Mouse (Mus musculus) bone marrow, adult 2 months (tissue): ENCODE measurements around the gene Gpr180.

Source experiments
- CTCF ChIP-seq: fragments of 200-500 bp; IDR thresholded peaks from 2 replicates; pipeline ENCODE4 v1.5.1; 2011; ENCODE audit warnings: low read length, control low read depth; ENCODE audit not compliant: control insufficient read depth, insufficient read depth
- POLR2A ChIP-seq: fragments of 200-500 bp; IDR thresholded peaks from 2 replicates; pipeline ENCODE4 v1.6.1; 2011; ENCODE audit warnings: low read depth, mild to moderate bottlenecking, control low read depth, low read length, borderline replicate concordance; ENCODE audit not compliant: control insufficient read depth

- no peak for TF ChIP-seq CTCF
- no peak for TF ChIP-seq POLR2A
These were observed 70.4 kb downstream of the Gpr180 start for GRCm38 (mm10) chr14:118207347-118207746.
